Comparison of ENCODE assay signal across 21 mouse cellular contexts in genomic region chr2:116858703-116859102, GRCm38 (mm10). TPM values are rescaled to one million over a fixed set of nuclear protein-coding genes. Genes with fewer than 3 reads are reported as not detected.
DNase-seq lines count a peak whose midpoint lies in the region; ATAC-seq and TF ChIP-seq lines count a peak whose summit lies in the region.
"Had no signal": no experiment of that assay in that cellular context is flagged by ENCODE, and none has a peak within 500 bp of the region (broad histone marks: within the 10 kb centered on the region; RNA-seq: fewer than 3 reads in every experiment).

No protein-coding gene starts in this region.

- no peaks in the 10 kb centered on the region for H3K9me3 ChIP-seq in embryonic facial prominence, embryonic 14.5 days (ENCODE audit: control insufficient read depth, low read length)
- H3K9me3 ChIP-seq in embryonic facial prominence, embryonic 10.5 days, result no peaks in the 10 kb centered on the region
- no peaks in the 10 kb centered on the region for H3K9me3 ChIP-seq in kidney, postnatal 0 days (replicated peaks; ENCODE audit: low read length)
- H3K9me3 ChIP-seq in midbrain, embryonic 14.5 days (ENCODE audit: control insufficient read depth, low read length), result no peaks in the 10 kb centered on the region
- H3K9me3 ChIP-seq in midbrain, embryonic 11.5 days (ENCODE audit: control insufficient read depth, low read length), result no peaks in the 10 kb centered on the region
- H3K9me3 ChIP-seq: embryonic facial prominence, embryonic 13.5 days; forebrain, embryonic 13.5 days; forebrain, embryonic 15.5 days had no signal

- TF ChIP-seq CTCF in kidney, postnatal 0 days (IDR thresholded peaks at IDR 0.05; ENCODE audit: low read depth), result no peak

- H3K4me1 ChIP-seq in embryonic facial prominence, embryonic 14.5 days (ENCODE audit: control insufficient read depth, insufficient read depth, low read length), result no peaks in the 10 kb centered on the region
- H3K4me1 ChIP-seq in embryonic facial prominence, embryonic 10.5 days, result no peaks in the 10 kb centered on the region
- H3K4me1 ChIP-seq in kidney, postnatal 0 days (replicated peaks; ENCODE audit: insufficient read depth, low read length), result no peaks in the 10 kb centered on the region
- H3K4me1 ChIP-seq in midbrain, embryonic 14.5 days (ENCODE audit: control insufficient read depth, insufficient read depth, low read length), result no peaks in the 10 kb centered on the region
- no peaks in the 10 kb centered on the region for H3K4me1 ChIP-seq in midbrain, embryonic 11.5 days (ENCODE audit: control insufficient read depth, insufficient read depth, low read length)
- H3K4me1 ChIP-seq: embryonic facial prominence, embryonic 13.5 days; forebrain, embryonic 13.5 days; forebrain, embryonic 15.5 days had no signal

- no peak for ATAC-seq in embryonic facial prominence, embryonic 14.5 days (ENCODE audit: low read depth)
- ATAC-seq in kidney, postnatal 0 days (replicated peaks; ENCODE audit: low FRiP score, low read depth), result no peak
- ATAC-seq in midbrain, embryonic 14.5 days (ENCODE audit: low FRiP score, low TSS enrichment), result no peak
- ATAC-seq in midbrain, embryonic 11.5 days (ENCODE audit: low FRiP score), result no peak
- ATAC-seq: forebrain, embryonic 13.5 days; forebrain, embryonic 15.5 days; forebrain, postnatal 0 days had no signal

- DNase-seq in embryonic facial prominence, embryonic 14.5 days (ENCODE audit: low spot score), result peak; percentile 14
- DNase-seq in embryonic facial prominence, embryonic 10.5 days (ENCODE audit: low spot score), result no peak
- DNase-seq in kidney, postnatal 0 days (ENCODE audit: low spot score), result peak; percentile 5
- no peak for DNase-seq in kidney, postnatal 4 days
- peak; percentile 8 for DNase-seq in midbrain, embryonic 14.5 days
- no peak for DNase-seq in midbrain, embryonic 11.5 days (ENCODE audit: low spot score, missing footprints)
- DNase-seq: adrenal gland, adult 2 months; adrenal gland, postnatal 10 days; adrenal gland, postnatal 25 days; cerebellum, adult 11-12 months; cerebellum, adult 2 months; cerebellum, adult 9-10 months; cerebellum, postnatal 10 days; cerebellum, postnatal 25 days; forebrain, postnatal 0 days had no signal

- no peak overlapping the region for H3K4me2 ChIP-seq in embryonic facial prominence, embryonic 14.5 days (ENCODE audit: low read depth, low read length)
- H3K4me2 ChIP-seq in kidney, postnatal 0 days (ENCODE audit: low read length), result no peak overlapping the region
- H3K4me2 ChIP-seq in midbrain, embryonic 14.5 days (ENCODE audit: low read length), result no peak overlapping the region
- H3K4me2 ChIP-seq in midbrain, embryonic 11.5 days, result no peak overlapping the region
- H3K4me2 ChIP-seq: embryonic facial prominence, embryonic 13.5 days; forebrain, embryonic 13.5 days; forebrain, embryonic 15.5 days had no signal

- H3K27me3 ChIP-seq in embryonic facial prominence, embryonic 14.5 days (replicated peaks; ENCODE audit: control insufficient read depth, insufficient read depth, low read length), result no peaks in the 10 kb centered on the region
- H3K27me3 ChIP-seq in embryonic facial prominence, embryonic 10.5 days (replicated peaks; ENCODE audit: low read depth, poor library complexity, severe bottlenecking), result no peaks in the 10 kb centered on the region
- H3K27me3 ChIP-seq in kidney, postnatal 0 days (ENCODE audit: insufficient read depth, low read length), result no peaks in the 10 kb centered on the region
- H3K27me3 ChIP-seq in midbrain, embryonic 14.5 days (ENCODE audit: control insufficient read depth, insufficient read depth, low read length), result no peaks in the 10 kb centered on the region
- no peaks in the 10 kb centered on the region for H3K27me3 ChIP-seq in midbrain, embryonic 11.5 days (ENCODE audit: control insufficient read depth, insufficient read depth, low read length)
- H3K27me3 ChIP-seq: embryonic facial prominence, embryonic 13.5 days; forebrain, embryonic 13.5 days; forebrain, embryonic 15.5 days had no signal

- no peak overlapping the region for H3K27ac ChIP-seq in embryonic facial prominence, embryonic 14.5 days (replicated peaks; ENCODE audit: low read depth, low read length)
- no peak overlapping the region for H3K27ac ChIP-seq in embryonic facial prominence, embryonic 10.5 days (replicated peaks)
- no peak overlapping the region for H3K27ac ChIP-seq in kidney, postnatal 0 days
- no peak overlapping the region for H3K27ac ChIP-seq in midbrain, embryonic 14.5 days (replicated peaks; ENCODE audit: low read depth, low read length)
- H3K27ac ChIP-seq in midbrain, embryonic 11.5 days (ENCODE audit: low read depth, low read length), result no peak overlapping the region
- H3K27ac ChIP-seq: embryonic facial prominence, embryonic 13.5 days; forebrain, embryonic 13.5 days; forebrain, embryonic 15.5 days had no signal

- H3K9ac ChIP-seq in embryonic facial prominence, embryonic 14.5 days (ENCODE audit: low read depth, low read length), result no peak overlapping the region
- no peak overlapping the region for H3K9ac ChIP-seq in kidney, postnatal 0 days (ENCODE audit: low read depth, low read length)
- H3K9ac ChIP-seq in midbrain, embryonic 14.5 days (replicated peaks; ENCODE audit: low read length), result no peak overlapping the region
- no peak overlapping the region for H3K9ac ChIP-seq in midbrain, embryonic 11.5 days (ENCODE audit: low read length)
- H3K9ac ChIP-seq: embryonic facial prominence, embryonic 13.5 days; forebrain, embryonic 13.5 days; forebrain, embryonic 15.5 days; forebrain, postnatal 0 days had no signal

- H3K36me3 ChIP-seq in embryonic facial prominence, embryonic 14.5 days (ENCODE audit: control insufficient read depth, insufficient read depth, low read length), result no peaks in the 10 kb centered on the region
- H3K36me3 ChIP-seq in embryonic facial prominence, embryonic 10.5 days (replicated peaks), result no peaks in the 10 kb centered on the region
- no peaks in the 10 kb centered on the region for H3K36me3 ChIP-seq in kidney, postnatal 0 days (ENCODE audit: insufficient read depth, low read length)
- no peaks in the 10 kb centered on the region for H3K36me3 ChIP-seq in midbrain, embryonic 14.5 days (ENCODE audit: control insufficient read depth, insufficient read depth, low read length)
- no peaks in the 10 kb centered on the region for H3K36me3 ChIP-seq in midbrain, embryonic 11.5 days (ENCODE audit: control insufficient read depth, insufficient read depth, low read length)
- H3K36me3 ChIP-seq: embryonic facial prominence, embryonic 13.5 days; forebrain, embryonic 15.5 days had no signal

- WGBS in embryonic facial prominence, embryonic 14.5 days, result 60% methylated on average over 6 of the region's 6 CpGs
- WGBS in embryonic facial prominence, embryonic 10.5 days, result 76% methylated on average over 6 of the region's 6 CpGs
- 37% methylated on average over 6 of the region's 6 CpGs for WGBS in kidney, postnatal 0 days
- 64% methylated on average over 6 of the region's 6 CpGs for WGBS in midbrain, embryonic 14.5 days
- WGBS in midbrain, embryonic 11.5 days, result 76% methylated on average over 6 of the region's 6 CpGs

- no peak overlapping the region for H3K4me3 ChIP-seq in embryonic facial prominence, embryonic 14.5 days (ENCODE audit: low read depth, low read length)
- H3K4me3 ChIP-seq in embryonic facial prominence, embryonic 10.5 days, result no peak overlapping the region
- H3K4me3 ChIP-seq in kidney, postnatal 0 days (replicated peaks; ENCODE audit: low read depth, low read length), result no peak overlapping the region
- no peak overlapping the region for H3K4me3 ChIP-seq in midbrain, embryonic 14.5 days (replicated peaks; ENCODE audit: low read depth, low read length)
- no peak overlapping the region for H3K4me3 ChIP-seq in midbrain, embryonic 11.5 days (ENCODE audit: low read depth, low read length)
- H3K4me3 ChIP-seq: embryonic facial prominence, embryonic 13.5 days; forebrain, embryonic 13.5 days; forebrain, embryonic 15.5 days had no signal

RNA-seq across cellular contexts. Expression of gene Tmco5, which starts 19.8 kb away (rescaled TPM):
- not detected in 2 replicates for polyA plus RNA-seq in embryonic facial prominence, embryonic 14.5 days (2014; fragmentation: Nextera tagmentation; extraction: Ambion mirVana)
- polyA plus RNA-seq in embryonic facial prominence, embryonic 10.5 days (2016; fragmentation: Nextera tagmentation; extraction: Ambion mirVana), result not detected in 2 replicates
- polyA plus RNA-seq in kidney, postnatal 0 days (2015; fragmentation: Nextera tagmentation; extraction: Ambion mirVana), result not detected in 2 replicates
- not detected in 2 replicates for polyA plus RNA-seq in midbrain, embryonic 14.5 days (2014; fragmentation: Nextera tagmentation; extraction: Ambion mirVana)
- polyA plus RNA-seq in midbrain, embryonic 11.5 days (2014; fragmentation: Nextera tagmentation; extraction: Ambion mirVana), result not detected in 2 replicates
- polyA plus RNA-seq: adrenal gland, adult 2 months; C2C12; cerebellum, adult 2 months; embryonic facial prominence, embryonic 11.5 days; embryonic facial prominence, embryonic 13.5 days; forebrain, embryonic 11.5 days; forebrain, embryonic 13.5 days; forebrain, embryonic 15.5 days had no signal

Comparison
In these comparisons a context has a peak if more than half of its experiments do, and no peak if none do; other contexts are left out.
1. DNase-seq: peak in embryonic facial prominence, embryonic 14.5 days (single experiment), kidney, postnatal 0 days (single experiment) and midbrain, embryonic 14.5 days (single experiment); none in embryonic facial prominence, embryonic 10.5 days (single experiment), kidney, postnatal 4 days (0 of 2) and midbrain, embryonic 11.5 days (single experiment).